In genomic region chr16:78296114-78296513, GRCm38 (mm10) we compare ENCODE assay signal across 23 mouse cellular contexts. TPM values are rescaled to one million over a fixed set of nuclear protein-coding genes. Genes with fewer than 3 reads are reported as not detected.
DNase-seq lines count a peak whose midpoint lies in the region; ATAC-seq and TF ChIP-seq lines count a peak whose summit lies in the region.
"Had no signal": no experiment of that assay in that cellular context is flagged by ENCODE, and none has a peak within 500 bp of the region (broad histone marks: within the 10 kb centered on the region; RNA-seq: fewer than 3 reads in every experiment).

No protein-coding gene starts in this region.

- H3K9ac ChIP-seq in liver, adult 2 months (ENCODE audit: low read depth, low read length): no peak overlapping the region
- H3K9ac ChIP-seq: forebrain, postnatal 0 days; heart, embryonic 15.5 days; limb, embryonic 15.5 days; midbrain, embryonic 15.5 days had no signal

- H3K4me3 ChIP-seq in liver, adult 2 months (ENCODE audit: insufficient read depth, low read depth, low read length): no peak overlapping the region
- H3K4me3 ChIP-seq: heart, adult 2 months; heart, embryonic 15.5 days; layer of hippocampus, adult 2 months; limb, embryonic 15.5 days; megakaryocyte, embryonic 14.5 days; midbrain, embryonic 15.5 days had no signal

- no peak for TF ChIP-seq CTCF in liver, adult 2 months (IDR thresholded peaks at IDR 0.05; ENCODE audit: low read depth, low read length)

- ATAC-seq in monocyte, adult 5-6 weeks (replicated peaks; ENCODE audit: insufficient number of reproducible peaks, low FRiP score, low TSS enrichment, poor library complexity, severe bottlenecking): no peak
- 0 out of 2 replicates have a peak, but pooled peaks have one; percentile 9 for ATAC-seq in neutrophil, adult 5-6 weeks (ENCODE audit: extremely low read depth, insufficient number of reproducible peaks, low FRiP score, poor library complexity, severe bottlenecking)
- ATAC-seq: forebrain, postnatal 0 days; hindbrain, embryonic 16.5 days; intestine, postnatal 0 days; midbrain, embryonic 15.5 days had no signal

- no peaks in the 10 kb centered on the region for H3K27me3 ChIP-seq in liver, adult 2 months (ENCODE audit: control insufficient read depth, insufficient read depth, low read length)
- H3K27me3 ChIP-seq: heart, embryonic 15.5 days; limb, embryonic 15.5 days; midbrain, embryonic 15.5 days had no signal

- 29% methylated on average over 9 of the region's 9 CpGs for WGBS in liver, adult 2 months

- peaks cover 2% of the 10 kb centered on the region; the same call in 1 of the 2 replicates for H3K4me1 ChIP-seq in liver, adult 2 months (ENCODE audit: control insufficient read depth, insufficient read depth, low read length)

- no peaks in the 10 kb centered on the region for H3K79me2 ChIP-seq in liver, adult 2 months (ENCODE audit: control insufficient read depth, insufficient read depth, low read length)

- peak; percentile 8 to 85 for DNase-seq in adrenal gland, adult (ENCODE audit: inconsistent age in 2 of 2, low spot score in 1 of 2)
- no peak for DNase-seq in adrenal gland, postnatal 4 days (ENCODE audit: low spot score in 2 of 2)
- peak; percentile 3 to 34 for DNase-seq in monocyte, adult 2 months (ENCODE audit: low read depth in 1 of 2, low spot score in 2 of 2)
- peak; percentile 90 for DNase-seq in liver, adult 2 months (ENCODE audit: extremely low read depth, low read depth, low spot score)
- no peak for DNase-seq in urinary bladder, adult 18-20 months (ENCODE audit: low spot score in 2 of 2)
- no peak for DNase-seq in urinary bladder, postnatal 10 days (ENCODE audit: low spot score)
- DNase-seq: cerebellum, adult 11 months; cerebellum, postnatal 14 days; forebrain, postnatal 0 days; heart, adult 2 months; heart, postnatal 4 days; right cerebral cortex, adult 18-20 months; thymus, postnatal 25 days had no signal

- peak overlapping the region; percentile 38 for H3K27ac ChIP-seq in liver, adult 2 months (replicated peaks; ENCODE audit: insufficient read depth, low read depth, low read length)
- H3K27ac ChIP-seq: heart, adult 2 months; heart, embryonic 15.5 days; kidney, postnatal 0 days; layer of hippocampus, adult 2 months; limb, embryonic 15.5 days; midbrain, embryonic 15.5 days had no signal

- no peaks in the 10 kb centered on the region for H3K36me3 ChIP-seq in liver, adult 2 months (ENCODE audit: control insufficient read depth, insufficient read depth, low read length)
- H3K36me3 ChIP-seq: heart, embryonic 15.5 days; limb, embryonic 15.5 days; midbrain, embryonic 15.5 days had no signal

- TF ChIP-seq POLR2A in liver, adult 2 months (IDR thresholded peaks at IDR 0.05; ENCODE audit: extremely low read depth, insufficient read depth, low read length): no peak

RNA-seq across cellular contexts. Expression of gene Cxadr, which starts 5.2 kb away (rescaled TPM):
- total RNA-seq in adrenal gland, postnatal 4 days (2021): 10 to 100 TPM; 16.8 to 18.4 TPM
- under 0.01 to 0.85 TPM (median 0.19 TPM) in 3 replicates for total RNA-seq in monocyte, adult 5-6 weeks (2017)
- total RNA-seq in liver, adult 2 months (2014; rRNA removed): 50.9 and 64.9 TPM in 2 replicates
- polyA plus RNA-seq in liver, adult 2 months (2012; rRNA removed): 23.6 and 26.4 TPM in 2 replicates
- total RNA-seq in neutrophil, adult 5-6 weeks (2017): 3.4 and 5.0 TPM in 2 replicates

Comparison
In these comparisons a context has a peak if more than half of its experiments do, and no peak if none do; other contexts are left out.
1. DNase-seq: peak in adrenal gland, adult (2 of 2), monocyte, adult 2 months (2 of 2) and liver, adult 2 months (single experiment); none in adrenal gland, postnatal 4 days (0 of 2), urinary bladder, adult 18-20 months (0 of 2) and urinary bladder, postnatal 10 days (single experiment).